Mouse (Mus musculus): ENCODE results near the gene Rab1a.
"Not testable (repeated sequence)": the region's sequence is repeated elsewhere in the genome, so short reads cannot be mapped to it uniquely, and the experiment has no call there.

Gene Rab1a

DNA sequence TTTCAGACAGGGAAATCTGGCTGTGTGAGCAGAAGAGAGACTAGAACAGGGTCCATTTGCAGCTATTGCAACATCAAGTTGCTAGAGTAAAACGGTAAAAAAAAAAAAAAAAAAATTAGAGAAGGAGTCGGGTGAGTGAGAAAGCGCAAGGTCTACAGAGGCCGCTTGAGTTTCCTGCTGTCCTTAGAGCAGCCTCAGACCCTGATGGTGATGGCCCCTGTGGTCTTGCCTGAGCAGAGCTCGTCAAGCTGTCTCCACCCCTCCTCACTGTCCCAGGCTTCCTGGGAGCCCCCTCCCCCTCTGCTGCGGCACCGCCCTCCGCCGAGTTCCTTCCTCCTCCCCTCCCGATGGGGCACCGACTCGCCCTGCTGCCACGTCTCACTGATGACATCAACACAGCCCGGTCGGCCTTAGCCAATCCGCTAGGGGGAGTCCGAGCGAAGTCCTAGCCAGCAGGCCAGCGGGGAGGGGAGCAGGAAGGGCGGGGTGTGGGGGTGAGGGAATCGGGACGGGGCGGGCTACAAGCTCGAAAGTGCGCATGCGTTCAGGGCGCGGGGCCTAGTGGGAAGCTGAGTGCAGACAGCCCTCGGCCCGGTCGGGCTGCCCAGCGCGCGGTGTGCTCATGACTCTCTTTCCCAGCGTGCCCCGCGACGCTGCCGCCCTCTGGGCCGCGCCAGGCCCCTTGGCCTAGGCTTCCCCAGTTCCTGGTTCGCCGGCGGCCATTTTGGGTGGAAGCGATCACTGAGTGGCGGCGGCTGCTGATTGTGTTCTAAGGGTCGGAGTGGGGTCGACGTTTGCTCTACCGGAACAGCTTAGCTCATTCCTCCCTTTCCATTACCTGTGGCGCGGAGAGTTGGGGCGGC lies at the start of gene Rab1a:
Gene Rab1a (plus strand): TSS at position 720 of the 863 bp plus-strand sequence.
- in situ Hi-C loops (cut with MseI, MboI), result no loop called here

DNA sequence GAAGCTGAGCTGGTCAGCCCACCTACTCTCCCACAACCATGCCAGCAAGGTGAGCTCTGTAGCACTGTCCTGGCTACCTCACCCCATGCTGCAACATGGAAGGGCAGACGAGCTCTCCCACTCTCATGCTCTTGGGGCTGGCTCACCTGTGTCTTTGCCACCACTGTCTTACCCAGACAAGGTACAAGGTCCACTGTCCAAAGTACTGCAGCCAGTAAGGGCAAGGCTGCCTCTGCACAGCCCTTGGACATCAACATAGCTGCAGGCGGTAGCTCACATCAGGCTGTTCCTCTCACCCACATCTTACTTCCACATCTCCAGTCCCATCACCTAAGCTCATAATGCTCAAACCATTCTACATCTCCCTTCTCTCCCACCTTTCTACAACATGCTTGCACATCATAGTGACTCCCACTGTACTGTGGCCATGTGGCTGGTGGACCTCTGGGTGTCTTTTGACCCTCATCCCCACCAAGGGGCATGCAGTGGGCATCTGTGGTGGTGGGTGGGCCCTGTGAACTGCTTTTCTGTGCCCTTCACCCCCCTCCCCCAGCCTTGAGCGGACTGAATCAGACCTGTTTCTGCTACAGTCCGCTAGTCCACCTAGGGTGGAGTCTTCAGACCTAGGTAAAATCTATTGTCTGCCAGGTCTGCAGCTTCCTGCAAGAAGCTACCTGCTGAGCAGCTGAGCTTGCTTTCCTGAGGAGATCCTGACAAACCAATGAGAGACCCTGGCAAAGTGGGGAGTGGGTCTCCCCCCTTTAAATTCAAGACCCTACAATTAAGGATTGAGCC lies 48.9 kb upstream of the Rab1a start:
- in situ Hi-C loops (cut with MseI, MboI), result no loop called here

DNA sequence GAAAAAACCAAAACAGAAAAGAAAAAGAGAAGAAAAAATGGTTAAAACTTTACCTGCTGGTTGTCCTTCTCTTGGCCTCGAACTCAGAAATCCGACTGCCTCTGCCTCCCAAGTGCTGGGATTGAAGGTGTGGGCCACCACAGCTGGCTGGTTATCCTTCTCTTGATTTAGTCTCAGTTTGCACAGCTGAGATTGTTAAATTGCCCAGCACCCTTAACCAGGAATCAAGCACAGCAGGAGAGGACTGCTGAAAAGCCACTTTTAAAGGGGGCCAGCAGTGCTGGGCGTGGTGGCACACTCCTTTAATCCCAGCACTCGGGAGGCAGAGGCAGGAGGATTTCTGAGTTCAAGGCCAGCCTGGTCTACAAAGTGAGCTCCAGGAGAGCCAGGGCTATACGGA lies 47.7 kb upstream of the Rab1a start:
- in situ Hi-C loops (cut with MseI, MboI), result not testable (repeated sequence)

DNA sequence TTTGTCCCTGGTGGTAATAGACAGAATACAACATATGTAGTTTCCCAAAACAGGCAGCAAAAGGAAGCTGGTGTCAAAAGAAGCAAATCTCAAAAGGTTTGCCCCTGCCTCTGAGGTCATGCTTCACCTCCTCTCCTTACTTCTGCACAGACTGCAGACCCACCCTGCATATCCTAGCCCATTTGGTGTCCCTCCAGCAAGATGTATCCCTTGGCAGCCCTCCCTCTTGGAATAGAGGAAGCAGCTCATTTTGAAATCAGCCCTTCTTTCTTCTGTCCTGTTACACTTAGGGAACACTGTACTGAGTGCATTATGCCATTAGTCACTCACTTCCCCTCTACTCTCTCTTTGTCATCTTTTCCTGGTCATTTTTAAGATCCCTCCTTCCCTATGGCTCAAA lies 42.4 kb upstream of the Rab1a start:
- in situ Hi-C loops (cut with MseI, MboI), result no loop called here

DNA sequence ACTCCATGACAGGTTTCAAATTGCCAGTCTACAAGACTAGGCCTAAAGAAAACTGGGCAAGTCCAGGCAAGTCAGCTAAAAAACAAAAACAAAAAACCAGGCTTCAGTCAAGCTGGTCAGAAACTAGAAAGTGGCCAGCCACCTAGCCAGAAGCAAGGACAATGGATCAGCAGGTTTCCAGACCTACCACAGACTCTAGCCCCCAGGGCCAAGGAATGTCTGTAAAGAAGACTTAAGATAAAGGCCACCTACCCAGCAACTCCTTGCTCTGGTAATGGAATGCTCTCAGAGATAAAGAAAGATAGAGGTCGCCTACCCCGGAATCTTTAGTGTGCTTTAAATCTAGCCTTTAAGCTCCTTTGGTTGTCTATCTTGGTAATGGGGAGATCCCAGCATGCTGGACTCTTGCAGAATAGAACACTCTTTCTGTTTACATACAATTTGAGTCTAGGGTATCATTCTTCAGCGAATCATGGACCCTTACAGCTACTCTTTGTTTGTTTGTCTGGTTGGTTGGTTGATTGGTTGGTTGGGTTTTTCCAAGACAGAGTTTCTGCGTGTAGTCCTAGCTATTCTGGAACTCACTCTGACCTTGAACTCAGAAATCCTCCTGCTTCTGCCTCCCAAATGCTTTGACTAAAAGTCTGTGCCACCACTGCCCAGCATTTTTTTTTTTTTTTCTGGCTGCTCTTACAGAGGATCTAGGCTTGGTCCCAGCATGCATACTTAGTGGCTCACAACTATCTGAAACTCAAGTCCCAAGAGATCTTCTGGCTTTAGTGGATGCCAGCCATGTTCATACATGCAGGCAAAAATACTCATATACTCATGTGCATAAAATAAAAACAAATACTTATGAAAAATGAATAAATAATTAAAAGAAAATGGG lies 36.0 kb upstream of the Rab1a start:
- in situ Hi-C loops (cut with MseI, MboI), result no loop called here

DNA sequence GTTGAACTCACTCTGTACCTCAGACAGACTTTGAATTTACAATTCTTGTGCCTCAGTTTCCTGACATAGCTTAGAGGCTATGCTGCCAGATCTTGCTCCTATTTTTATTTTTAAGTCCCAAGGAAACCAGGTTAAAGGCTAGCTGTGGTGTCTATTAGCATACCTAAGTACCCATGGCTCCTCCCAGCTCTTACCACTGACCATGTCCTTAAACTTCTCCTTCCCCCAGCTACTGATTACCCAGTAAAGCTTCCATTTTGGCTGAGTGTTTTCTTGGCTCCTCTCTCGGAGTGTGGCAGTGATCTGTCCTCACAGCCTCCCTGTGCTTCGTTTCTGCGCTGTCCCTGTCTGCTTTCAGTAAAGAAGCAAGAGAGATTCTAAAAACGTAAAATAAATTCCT lies 35.2 kb upstream of the Rab1a start:
- in situ Hi-C loops (cut with MseI, MboI), result no loop called here

DNA sequence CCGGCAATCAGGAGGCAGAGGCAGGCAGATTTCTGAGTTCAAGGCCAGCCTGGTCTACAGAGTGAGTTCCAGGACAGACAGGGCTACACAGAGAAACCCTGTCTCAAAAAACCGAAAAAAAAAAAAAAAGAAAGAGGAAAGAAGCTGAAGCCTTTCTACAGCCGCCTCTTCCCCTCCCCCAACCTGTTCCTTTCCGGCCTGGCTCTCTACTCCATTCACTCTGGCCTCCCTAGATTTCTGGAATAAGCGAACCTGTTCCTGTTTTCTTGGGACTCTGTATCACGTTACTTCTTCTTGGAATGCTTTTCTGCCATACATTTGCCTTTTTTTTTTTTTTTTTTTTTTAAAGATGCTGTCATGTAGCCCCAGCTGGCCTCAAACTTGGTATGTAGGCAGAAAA lies 34.8 kb upstream of the Rab1a start:
- in situ Hi-C loops (cut with MseI, MboI), result not testable (repeated sequence)

DNA sequence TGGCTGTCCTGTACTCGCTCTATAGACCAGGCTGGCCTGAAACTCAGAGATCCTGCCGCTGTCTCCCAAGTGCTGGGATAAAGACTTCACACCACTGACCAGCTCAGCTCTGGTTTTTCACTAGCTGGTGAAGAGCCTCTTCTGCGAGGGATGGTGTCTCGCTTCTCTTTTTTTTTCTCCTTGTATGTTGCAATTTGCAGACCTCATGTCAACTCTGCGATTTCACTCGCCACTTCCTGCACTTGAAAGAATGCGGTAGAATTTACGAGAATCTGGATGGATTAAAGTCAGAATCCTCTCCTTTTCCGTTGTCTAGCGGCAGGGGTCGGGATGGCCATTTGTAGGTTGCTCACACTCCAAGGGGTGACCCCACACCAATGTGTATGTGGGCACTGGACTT lies 32.3 kb upstream of the Rab1a start:
- in situ Hi-C loops (cut with MseI, MboI), result no loop called here

DNA sequence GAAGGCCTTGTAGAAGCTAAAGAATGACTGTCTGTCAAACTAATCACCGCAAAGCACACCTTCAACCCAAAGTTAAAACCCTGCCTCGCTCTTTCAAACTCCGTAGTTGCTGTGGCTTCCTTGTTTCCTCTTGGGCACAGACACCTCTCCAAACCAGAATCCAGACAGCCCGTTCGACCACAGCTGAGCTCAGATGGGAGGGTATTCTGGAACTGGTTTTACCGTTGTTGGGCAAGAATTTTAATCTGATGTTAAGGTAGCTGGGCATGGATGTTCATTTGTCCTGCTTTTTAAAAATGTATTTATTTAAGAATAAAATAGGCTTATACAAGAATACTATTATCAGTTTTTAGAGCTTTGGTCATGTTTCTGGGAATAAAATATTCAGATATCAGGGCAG lies 14.0 kb upstream of the Rab1a start:
- in situ Hi-C loops (cut with MseI, MboI), result no loop called here

DNA sequence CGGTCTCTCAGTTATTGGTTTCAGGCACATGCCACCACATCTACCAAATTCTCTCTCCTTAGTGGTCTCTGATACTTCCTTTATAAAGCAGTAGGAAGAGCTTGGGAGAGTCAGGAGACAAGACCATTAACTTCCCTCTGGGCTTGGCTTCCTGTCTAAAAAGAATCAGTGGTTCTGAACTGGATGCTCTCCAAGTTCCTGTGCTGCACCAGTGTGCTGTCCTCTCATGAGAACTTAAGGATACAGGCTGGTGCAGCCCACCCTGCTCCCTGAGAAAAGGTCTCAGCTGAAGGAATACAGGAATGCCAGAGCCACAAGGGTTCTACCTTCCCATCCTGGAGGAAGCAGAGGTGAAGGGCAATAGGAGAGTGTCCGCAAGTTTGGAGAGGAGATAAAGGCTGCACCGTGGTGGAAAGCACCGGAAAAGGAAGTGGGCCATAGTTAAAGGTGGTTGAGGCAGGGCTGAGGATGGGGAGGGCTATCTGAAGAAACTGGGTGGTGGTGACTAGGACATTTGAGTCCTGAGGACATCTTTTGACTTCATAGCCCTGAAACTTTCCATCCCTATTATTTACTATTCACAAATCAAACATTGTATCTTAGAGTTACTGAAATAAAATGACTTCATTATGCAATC lies 8.0 kb upstream of the Rab1a start:
- in situ Hi-C loops (cut with MseI, MboI), result no loop called here

DNA sequence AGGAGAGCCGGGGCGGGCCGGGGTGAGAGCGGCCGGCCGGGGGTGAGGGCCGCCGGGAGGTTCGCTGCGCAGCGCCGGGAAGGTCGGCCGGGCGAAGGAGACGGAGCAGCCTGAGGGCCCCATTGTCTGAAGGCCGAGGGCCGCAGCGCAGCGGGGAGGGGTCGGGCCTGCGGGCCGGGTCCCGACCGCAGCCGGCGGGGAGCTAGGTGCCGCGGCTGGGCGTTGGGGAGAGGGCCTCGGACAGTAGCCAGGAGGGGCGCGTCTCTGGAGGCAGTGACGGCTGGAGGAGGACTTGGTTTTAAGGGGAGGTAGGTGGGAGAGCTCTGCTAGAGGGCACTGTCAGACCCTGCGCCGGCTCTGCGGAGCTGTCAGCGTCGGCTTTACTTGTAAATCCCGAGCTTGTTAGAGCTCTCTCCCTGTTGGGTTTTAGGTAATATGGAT lies 449 bp downstream of the Rab1a start:
- in situ Hi-C loops (cut with MseI, MboI), result no loop called here

DNA sequence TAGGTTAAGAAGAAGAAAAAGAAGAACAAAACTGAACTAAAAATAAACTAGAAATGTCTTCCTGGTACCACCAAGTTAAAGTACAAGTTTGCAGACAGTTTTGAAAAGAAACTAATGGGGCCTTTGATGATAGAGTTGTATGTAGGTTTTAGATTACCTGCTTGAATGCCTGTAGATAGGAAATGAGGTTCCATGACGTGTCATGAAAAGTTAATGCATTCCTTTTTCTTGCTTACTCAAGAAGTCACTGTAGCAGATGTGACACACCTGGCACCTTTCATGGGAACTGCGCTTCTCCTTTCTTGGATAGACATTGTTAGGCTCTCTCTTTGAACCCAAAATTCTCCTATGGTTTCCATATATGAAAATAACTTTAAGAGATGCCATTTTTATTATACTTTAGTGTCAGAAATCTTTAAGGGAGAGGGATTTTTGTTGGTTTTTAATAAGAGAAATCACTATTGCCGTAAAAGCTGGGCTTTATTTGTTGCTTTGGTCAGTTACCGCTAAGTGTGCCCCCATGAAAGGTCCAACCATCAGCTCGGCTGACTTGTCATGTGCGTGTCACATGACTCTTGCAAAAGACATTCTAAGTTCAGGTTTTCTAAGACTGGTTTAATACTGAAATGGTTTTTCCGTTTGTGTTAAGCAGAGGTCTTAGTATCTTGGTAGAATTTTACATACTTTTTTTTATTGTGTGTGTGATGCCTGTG lies 1.2 kb downstream of the Rab1a start:
- in situ Hi-C loops (cut with MseI, MboI), result no loop called here

DNA sequence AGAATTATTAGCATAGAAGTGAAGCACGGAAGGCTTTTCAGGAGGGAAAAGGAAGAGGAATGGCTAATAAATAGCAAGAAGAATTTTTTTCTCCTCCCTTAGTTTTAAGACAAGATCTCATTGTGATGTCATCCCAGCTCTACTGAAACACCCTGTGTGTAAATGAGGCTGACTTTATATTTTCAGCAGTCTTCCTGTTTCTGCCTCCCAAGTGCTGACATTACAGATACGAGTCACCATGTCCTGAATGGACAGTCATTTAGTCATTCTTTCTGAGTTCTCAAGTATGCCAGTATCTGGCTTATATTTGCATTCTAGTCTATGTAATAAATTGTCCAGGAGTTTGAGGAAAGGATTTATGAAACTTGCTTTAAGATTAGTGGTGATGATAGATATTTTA lies 3.1 kb downstream of the Rab1a start:
- in situ Hi-C loops (cut with MseI, MboI), result no loop called here

DNA sequence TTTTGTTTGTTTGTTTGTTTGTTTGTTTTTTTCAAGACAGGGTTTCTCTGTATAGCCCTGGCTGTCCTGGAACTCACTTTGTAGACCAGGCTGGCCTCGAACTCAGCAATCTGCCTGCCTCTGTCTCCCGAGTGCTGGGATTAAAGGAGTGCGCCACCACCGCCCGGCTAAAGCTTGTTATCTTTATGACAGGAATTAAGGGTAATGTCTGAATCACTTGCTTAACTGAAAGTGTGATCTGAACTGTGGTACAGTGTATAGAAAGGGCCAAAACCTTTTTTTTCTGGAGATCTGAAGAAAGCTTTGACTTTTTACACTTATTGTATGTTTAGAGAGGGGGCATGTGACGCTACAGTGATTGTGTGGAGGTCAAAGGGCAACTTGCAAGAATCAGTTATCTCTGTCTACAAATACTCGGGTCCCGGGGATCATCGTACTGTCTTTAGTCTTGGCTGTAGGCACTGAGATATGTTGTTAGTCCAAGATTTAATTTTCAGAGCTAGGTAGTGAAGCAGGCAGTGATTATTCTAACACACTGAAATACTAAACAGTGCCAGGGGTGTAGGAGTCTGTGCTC lies 3.7 kb downstream of the Rab1a start:
- in situ Hi-C loops (cut with MseI, MboI), result no loop called here

DNA sequence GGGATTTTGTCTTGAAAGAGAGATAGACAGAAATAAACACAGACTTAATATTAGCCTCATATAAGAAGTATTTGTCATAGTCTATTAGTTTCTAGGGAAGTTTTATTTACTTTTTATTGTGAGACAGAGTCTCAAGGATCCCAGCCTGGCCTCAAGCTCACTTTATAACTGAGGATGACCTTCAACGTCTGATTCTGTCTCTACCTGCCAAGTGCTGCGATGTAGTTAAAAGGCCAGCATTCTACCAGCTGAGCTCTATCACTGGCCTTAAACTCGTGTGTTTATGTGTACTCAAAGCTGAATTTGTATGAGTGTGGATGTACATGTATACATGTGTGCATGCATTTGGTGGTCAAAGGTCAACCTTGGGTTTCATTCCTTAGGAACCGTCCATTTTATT lies 4.3 kb downstream of the Rab1a start:
- in situ Hi-C loops (cut with MseI, MboI), result no loop called here

DNA sequence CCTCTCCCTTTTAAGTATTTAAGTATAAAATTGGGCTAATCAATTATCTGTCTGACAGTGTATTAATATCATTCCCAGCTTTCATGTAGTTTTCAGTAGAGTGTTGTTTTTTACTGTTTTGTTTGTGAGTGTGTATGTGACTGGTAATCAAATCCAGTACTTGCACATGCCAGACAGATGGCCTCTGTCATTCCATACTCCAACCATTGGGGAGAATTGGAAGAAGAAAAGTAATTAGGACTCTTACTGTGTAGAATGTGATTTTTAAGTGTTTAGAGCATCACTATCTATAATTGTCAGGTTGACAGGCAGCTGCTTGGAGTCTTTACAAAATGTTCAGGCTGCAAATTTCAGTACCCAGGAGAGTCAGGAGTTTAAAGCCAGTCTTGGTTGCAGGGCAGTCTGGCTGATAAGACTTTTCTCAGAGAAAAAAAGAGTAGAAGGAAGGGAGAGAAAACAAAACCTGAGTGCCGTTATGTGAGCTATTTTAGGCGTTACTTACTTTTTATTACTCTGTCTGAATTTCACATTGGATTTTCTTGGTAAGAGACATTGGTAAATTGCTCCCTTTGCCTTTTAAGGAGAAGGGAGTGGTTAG lies 5.5 kb downstream of the Rab1a start:
- in situ Hi-C loops (cut with MseI, MboI), result no loop called here

DNA sequence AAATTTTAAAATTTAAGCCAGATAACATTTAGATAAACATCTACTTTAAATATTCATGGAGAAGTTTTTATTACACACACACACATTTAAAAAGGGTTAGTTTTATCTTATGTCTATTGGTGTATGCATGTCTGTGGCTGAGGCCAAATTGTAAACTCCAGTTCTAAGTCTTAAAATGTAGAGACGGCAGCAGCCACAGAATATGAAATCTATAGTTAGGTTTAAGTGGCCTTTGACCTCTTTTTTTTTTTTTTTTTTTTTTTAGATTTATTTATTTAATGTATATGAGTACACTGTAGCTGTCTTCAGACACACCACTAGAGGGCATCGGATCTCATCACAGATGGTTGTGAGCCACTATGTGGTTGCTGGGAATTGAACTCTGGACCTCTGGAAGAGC lies 6.4 kb downstream of the Rab1a start:
- in situ Hi-C loops (cut with MseI, MboI), result no loop called here

DNA sequence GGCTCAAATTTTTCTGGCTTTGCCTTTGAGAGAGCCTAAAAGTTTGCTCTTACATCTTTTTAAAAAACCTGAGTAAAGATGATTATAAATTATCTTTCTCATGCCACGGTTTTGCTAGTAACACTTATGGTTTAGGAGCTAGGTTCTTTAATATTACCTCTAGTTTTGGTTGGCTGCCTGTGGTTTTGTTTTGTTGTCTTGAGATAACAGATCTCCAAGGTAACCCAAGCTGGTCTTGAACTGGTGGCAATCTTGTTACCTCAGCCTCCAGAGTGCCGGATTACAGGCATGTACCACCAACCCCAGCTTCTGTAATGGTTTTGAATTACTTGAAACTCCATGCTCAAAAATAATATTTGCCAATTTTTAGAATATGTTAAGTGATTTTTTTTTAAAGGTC lies 10.6 kb downstream of the Rab1a start:
- in situ Hi-C loops (cut with MseI, MboI), result no loop called here

DNA sequence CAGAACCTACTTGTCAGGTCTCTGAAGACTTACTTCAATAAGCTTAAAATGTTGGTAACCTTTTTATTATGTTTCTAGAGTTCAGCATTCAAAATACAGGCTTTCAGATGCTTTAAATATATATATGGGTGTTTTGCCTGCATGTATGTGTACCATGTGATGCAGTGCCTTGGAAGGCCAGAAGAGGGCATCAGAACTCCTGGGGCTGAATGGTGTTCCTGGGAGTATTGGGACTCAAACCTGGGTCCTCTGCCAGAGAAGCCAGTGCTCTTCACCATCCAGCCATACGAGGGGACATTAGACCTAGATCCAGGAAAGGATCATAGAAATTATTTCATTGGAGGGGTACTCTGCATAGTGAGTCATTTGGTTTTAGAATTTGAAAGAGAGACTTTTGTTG lies 13.5 kb downstream of the Rab1a start:
- in situ Hi-C loops (cut with MseI, MboI), result no loop called here

DNA sequence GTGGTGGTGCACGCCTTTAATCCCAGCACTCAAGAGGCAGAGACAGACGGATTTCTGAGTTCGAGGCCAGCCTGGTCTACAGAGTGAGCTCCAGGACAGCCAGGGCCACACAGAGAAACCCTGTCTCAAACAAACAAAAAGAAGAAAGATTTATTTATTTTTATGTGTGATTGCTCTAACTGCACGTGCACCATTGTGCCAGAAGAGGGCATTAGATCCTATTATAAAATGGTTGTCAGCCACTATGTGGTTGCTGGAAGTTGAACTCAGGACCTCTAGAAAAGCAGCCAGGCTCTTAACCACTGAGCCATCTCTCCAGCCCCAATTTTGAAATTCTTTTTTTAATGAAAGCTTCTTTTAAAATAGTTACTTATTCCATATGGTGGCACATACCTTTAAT lies 15.2 kb downstream of the Rab1a start:
- in situ Hi-C loops (cut with MseI, MboI), result no loop called here

Data from mouse trophoblast stem cell (cell line).